Mouse (Mus musculus) layer of hippocampus, postnatal 10 days (tissue): ENCODE measurements at regions not wholly inside any gene's neighbourhood (a gene's known extent, or its start where the extent isn't known, plus 50 kb on each side); places are given as distances from the start of the nearest gene placed in this dataset.

ENCODE experiments used
- DNase-seq, 2 experiments: peaks; one replicate each; pipeline ENCODE4 v3.0.0; 2021; ENCODE audit warnings: low spot score in 2 of 2

- no peak for DNase-seq
Measured at GRCm38 (mm10) chr17:67504502-67505033, 128.0 kb downstream of the Lrrc30 start.

GRCm38 (mm10) chr17:67503125-67503878, 129.2 kb downstream of the Lrrc30 start:
- no peak for DNase-seq

GRCm38 (mm10) chr17:67502628-67503027, 129.9 kb downstream of the Lrrc30 start:
- DNase-seq = no peak

GRCm38 (mm10) chr17:67499783-67500641, 132.5 kb downstream of the Lrrc30 start:
- DNase-seq = no peak

GRCm38 (mm10) chr17:67497380-67497779, 135.1 kb downstream of the Lrrc30 start:
- DNase-seq = no peak

- no peak for DNase-seq
Measured at GRCm38 (mm10) chr17:67480463-67480862, 126.2 kb upstream of the Ptprm start.

GRCm38 (mm10) chr17:67473137-67473536, 118.9 kb upstream of the Ptprm start:
- DNase-seq = peak; percentile 74 to 79

GRCm38 (mm10) chr17:67458851-67459421, 104.7 kb upstream of the Ptprm start:
- DNase-seq = no peak

- DNase-seq = no peak
Measured at GRCm38 (mm10) chr17:67451966-67452365, 97.7 kb upstream of the Ptprm start.

GRCm38 (mm10) chr17:67451081-67451480, 96.8 kb upstream of the Ptprm start:
- DNase-seq = no peak

- DNase-seq = no peak
Measured at GRCm38 (mm10) chr17:67450021-67450420, 95.8 kb upstream of the Ptprm start.

GRCm38 (mm10) chr17:67445986-67446385, 91.7 kb upstream of the Ptprm start:
- no peak for DNase-seq

- DNase-seq = no peak
Measured at GRCm38 (mm10) chr17:67440961-67441360, 86.7 kb upstream of the Ptprm start.

GRCm38 (mm10) chr17:67419956-67420711, 65.9 kb upstream of the Ptprm start:
- no peak for DNase-seq

- DNase-seq = no peak
Measured at GRCm38 (mm10) chr17:67412546-67413250, 58.4 kb upstream of the Ptprm start.

- DNase-seq = no peak
Measured at GRCm38 (mm10) chr17:67409911-67410310, 55.7 kb upstream of the Ptprm start.

- no peak for DNase-seq
Measured at GRCm38 (mm10) chr17:67405934-67406333, 51.7 kb upstream of the Ptprm start.
